In the genomic region with DNA sequence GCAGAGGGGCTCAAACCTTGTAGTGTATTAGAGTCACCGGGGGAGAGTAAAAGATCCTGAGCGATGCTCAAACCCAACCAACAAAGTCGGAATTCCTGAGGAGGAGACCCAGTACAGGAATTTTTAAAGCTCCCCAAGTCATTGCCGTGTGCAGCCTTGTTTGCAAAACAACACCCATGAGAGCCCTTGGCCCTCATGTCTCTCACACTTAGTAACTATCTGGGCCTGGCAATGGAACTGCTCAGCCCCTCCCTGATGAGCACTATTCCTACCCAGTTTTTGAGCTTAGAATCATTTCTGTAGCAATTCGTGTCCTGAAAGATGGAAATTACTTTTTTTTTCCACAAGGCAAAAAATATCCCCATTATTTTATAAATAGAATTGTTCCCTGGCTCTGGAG, we compare ENCODE assay signal across 35 mouse cellular contexts.
"Had no signal": no experiment of that assay in that cellular context is flagged by ENCODE, and none has a peak within 500 bp of the region (broad histone marks: within the 10 kb centered on the region; RNA-seq: fewer than 3 reads in every experiment).

No protein-coding gene starts in this region.

- ATAC-seq: hindbrain, embryonic 16.5 days; hindbrain, postnatal 0 days; inflammation-experienced regulatory T-cells, adult 6 months; intestine, embryonic 15.5 days; intestine, embryonic 16.5 days; intestine, postnatal 0 days had no signal

- H3K9me3 ChIP-seq: heart, embryonic 10.5 days; heart, embryonic 12.5 days; heart, embryonic 13.5 days; heart, embryonic 15.5 days; hindbrain, embryonic 10.5 days; hindbrain, embryonic 12.5 days; hindbrain, embryonic 13.5 days; hindbrain, embryonic 15.5 days; intestine, embryonic 15.5 days; kidney, embryonic 15.5 days had no signal

- H3K9ac ChIP-seq: heart, embryonic 12.5 days; heart, embryonic 13.5 days; heart, embryonic 15.5 days; hindbrain, embryonic 12.5 days; hindbrain, embryonic 13.5 days; hindbrain, embryonic 14.5 days; hindbrain, embryonic 15.5 days; intestine, embryonic 15.5 days; kidney, embryonic 15.5 days had no signal

- H3K27ac ChIP-seq: heart, embryonic 10.5 days; heart, embryonic 13.5 days; heart, embryonic 15.5 days; hindbrain, embryonic 10.5 days; hindbrain, embryonic 12.5 days; hindbrain, embryonic 13.5 days; hindbrain, embryonic 14.5 days; hindbrain, embryonic 15.5 days; hindbrain, postnatal 0 days; intestine, embryonic 15.5 days; kidney, embryonic 15.5 days; kidney, postnatal 0 days; layer of hippocampus, adult 2 months had no signal

- H3K27me3 ChIP-seq: heart, embryonic 12.5 days; heart, embryonic 15.5 days; hindbrain, embryonic 12.5 days; hindbrain, embryonic 13.5 days; hindbrain, embryonic 15.5 days; intestine, embryonic 15.5 days; kidney, embryonic 15.5 days had no signal

- H3K4me2 ChIP-seq: heart, embryonic 11.5 days; heart, embryonic 12.5 days; heart, embryonic 13.5 days; heart, embryonic 15.5 days; hindbrain, embryonic 12.5 days; hindbrain, embryonic 13.5 days; hindbrain, embryonic 14.5 days; hindbrain, embryonic 15.5 days; intestine, embryonic 15.5 days; kidney, embryonic 15.5 days had no signal

- H3K36me3 ChIP-seq: heart, embryonic 10.5 days; heart, embryonic 12.5 days; heart, embryonic 13.5 days; heart, embryonic 15.5 days; hindbrain, embryonic 10.5 days; hindbrain, embryonic 12.5 days; hindbrain, embryonic 13.5 days; hindbrain, embryonic 15.5 days; intestine, embryonic 15.5 days; kidney, embryonic 15.5 days had no signal

- DNase-seq: heart, postnatal 10 days; heart, postnatal 14 days; heart, postnatal 36 days; heart, postnatal 4 days; kidney, adult 11 months; kidney, adult 18-20 months; kidney, adult 2 months; kidney, adult 8-10 months; kidney, adult 9 months; kidney, postnatal 10 days; kidney, postnatal 14 days; kidney, postnatal 25 days; kidney, postnatal 36 days; kidney, postnatal 4 days; layer of hippocampus, adult 9-11 months; layer of hippocampus, postnatal 36 days had no signal

- H3K4me3 ChIP-seq: heart, embryonic 10.5 days; heart, embryonic 12.5 days; heart, embryonic 13.5 days; heart, embryonic 15.5 days; hindbrain, embryonic 10.5 days; hindbrain, embryonic 12.5 days; hindbrain, embryonic 13.5 days; hindbrain, embryonic 15.5 days; intestine, embryonic 15.5 days; kidney, embryonic 15.5 days; layer of hippocampus, adult 2 months had no signal
